Mouse (Mus musculus): ENCODE measurements around the gene Wwtr1.

DNA sequence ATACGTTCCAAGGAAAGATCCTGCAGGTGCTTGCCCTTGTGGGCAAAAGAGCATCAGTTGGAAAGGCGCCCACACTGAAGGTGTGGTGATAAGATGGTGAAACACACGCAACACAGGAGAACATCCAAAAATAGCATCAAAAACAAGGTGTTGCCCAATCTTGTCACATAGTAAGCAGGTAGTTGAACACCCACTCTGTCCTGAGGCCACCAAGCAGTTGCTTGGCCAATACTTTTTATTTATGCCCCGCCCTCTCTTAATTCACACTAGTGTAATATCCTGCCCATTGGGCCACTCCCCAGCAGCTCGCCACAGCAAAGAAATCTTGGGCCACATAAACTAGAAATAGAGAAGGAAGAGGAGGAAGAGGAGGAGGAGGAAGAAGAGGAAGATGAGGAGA lies 22.6 kb downstream of the Wwtr1 start:
- TF ChIP-seq CTCF (IDR thresholded peaks at IDR 0.05; ENCODE audit: borderline replicate concordance, extremely low read depth, insufficient read depth, insufficient read length), result no peak
- no peak for TF ChIP-seq POLR2A (IDR thresholded peaks at IDR 0.05; ENCODE audit: borderline replicate concordance, extremely low read depth, insufficient read depth, insufficient read length, poor library complexity, severe bottlenecking)

Data from brain, embryonic 14.5 days (tissue).